Mouse (Mus musculus): Measurements from ENCODE around the gene Camta1.

GRCm38 (mm10) chr4:151237501-151237900 is 624.2 kb downstream of the Camta1 start:
- TF ChIP-seq CTCF (IDR thresholded peaks at IDR 0.05; ENCODE audit: low read depth, low read length), result no peak
- TF ChIP-seq POLR2A (IDR thresholded peaks at IDR 0.05; ENCODE audit: borderline replicate concordance, low read depth, low read length), result no peak

Measured in bone marrow macrophage, adult 2 months (primary cell).